Mouse (Mus musculus): ENCODE data around the gene Gm47996.

The Gm47996 gene

GRCm38 (mm10) chr1:151250529-151251193 is 40.7 kb downstream of the Gm47996 start:
- DNase-seq, result no peak

GRCm38 (mm10) chr1:151251194-151252010 is 41.5 kb downstream of the Gm47996 start:
- no peak for DNase-seq

- no peak for DNase-seq
Measured at GRCm38 (mm10) chr1:151255422-151255821, 45.5 kb downstream of the Gm47996 start.

- no peak for DNase-seq
Measured at GRCm38 (mm10) chr1:151258090-151258954, 48.4 kb downstream of the Gm47996 start.

GRCm38 (mm10) chr1:151259061-151259460 is 49.1 kb downstream of the Gm47996 start:
- DNase-seq, result no peak
